Mouse (Mus musculus) liver, embryonic 13.5 days (tissue): Measurements from ENCODE around the gene Zfp622. TPM values are rescaled to one million over a fixed set of nuclear protein-coding genes. Genes with fewer than 3 reads are reported as not detected.

Experiments
- ATAC-seq: fragments of 200-750 bp; cut with Nextera tagmentation; 2 replicates; pipeline ENCODE4 v1.8.0; 2017; ENCODE audit warnings: low read depth, mild to moderate bottlenecking, moderate number of reproducible peaks, moderate library complexity
- DNase-seq: peaks from one replicate; pipeline ENCODE4 v3.0.0; 2022
- H3K27ac ChIP-seq: fragments of 300-500 bp; sonication (generic); 2 replicates; pipeline ENCODE4 v1.5.1; 2015; ENCODE audit warnings: moderate library complexity, mild to moderate bottlenecking, inconsistent platforms
- H3K27me3 ChIP-seq: fragments of 300-500 bp; sonication (generic); 2 replicates; pipeline ENCODE4 v1.6.1; 2015; ENCODE audit warnings: mild to moderate bottlenecking, inconsistent platforms
- H3K36me3 ChIP-seq: fragments of 300-500 bp; sonication (generic); 2 replicates; pipeline ENCODE4 v1.6.1; 2015; ENCODE audit warnings: mild to moderate bottlenecking, inconsistent platforms
- H3K4me1 ChIP-seq: fragments of 300-500 bp; sonication (generic); replicated peaks from 2 replicates; pipeline ENCODE4 v1.6.1; 2015; ENCODE audit warnings: inconsistent platforms
- H3K4me2 ChIP-seq: fragments of 300-500 bp; sonication (generic); 2 replicates; pipeline ENCODE4 v1.6.1; 2015; ENCODE audit warnings: inconsistent platforms, mild to moderate bottlenecking, moderate library complexity
- H3K4me3 ChIP-seq: fragments of 300-500 bp; sonication (generic); replicated peaks from 2 replicates; pipeline ENCODE4 v1.5.1; 2015; ENCODE audit warnings: mild to moderate bottlenecking, inconsistent platforms
- H3K9ac ChIP-seq: fragments of 300-500 bp; sonication (generic); 2 replicates; pipeline ENCODE4 v1.6.1; 2015; ENCODE audit warnings: mild to moderate bottlenecking, inconsistent platforms
- H3K9me3 ChIP-seq: fragments of 300-500 bp; sonication (generic); replicated peaks from 2 replicates; pipeline ENCODE4 v1.6.1; 2016; ENCODE audit warnings: inconsistent platforms
- WGBS: fragments of 180-500 bp; shearing (Covaris S2); methylation state at CpG from one replicate; pipeline ENCODE4 v1.1.7; 2015; ENCODE audit not compliant: insufficient replicate concordance; 5-methylcytosine and 5-hydroxymethylcytosine counted together
- polyA plus RNA-seq: library from polyadenylated mRNA; unstranded; fragments of >200 nt; fragmentation: Nextera tagmentation; extraction: Ambion mirVana; gene quantifications from 2 replicates; pipeline ENCODE4 v1.2.1, GENCODE M21; 2015

The Zfp622 gene
- 15.3 and 16.0 TPM in 2 replicates for polyA plus RNA-seq

GRCm38 (mm10) chr15:25984067-25984733 is at the start of gene Zfp622:
TSS of gene Zfp622 (plus strand) at chr15:25984366.
- Histone ChIP-seq H3K36me3 (peaks cover 22% of the 10 kb centered on the region), H3K27me3 (no peaks in the 10 kb centered on the region), H3K4me2 (peak within 1 kb of the TSS; percentile 92), H3K9ac (peak within 1 kb of the TSS; percentile 95), H3K9me3 (no peaks in the 10 kb centered on the region), H3K4me1 (peaks cover 31% of the 10 kb centered on the region), H3K4me3 (peak within 1 kb of the TSS; percentile 99), H3K27ac (peak within 1 kb of the TSS; percentile 94)
- whole genome bisulfite sequencing: under 1% methylated on average over 56 of the region's 57 CpGs
- ATAC-seq (peak; percentile 96), DNase-seq (peak; percentile 93)

GRCm38 (mm10) chr15:25934411-25934810 is 49.8 kb upstream of the Zfp622 start:
- no peak overlapping the region for H3K9ac ChIP-seq
- WGBS: 68% methylated on average over 7 of the region's 7 CpGs
- no peak for ATAC-seq

GRCm38 (mm10) chr15:25938496-25938895 is 45.7 kb upstream of the Zfp622 start:
- Histone ChIP-seq H3K4me1 (peaks cover 5% of the 10 kb centered on the region; the same call in 1 of the 2 replicates), H3K27me3 (no peaks in the 10 kb centered on the region), H3K4me2 (no peak overlapping the region), H3K27ac (no peak overlapping the region), H3K9ac (no peak overlapping the region), H3K9me3 (no peaks in the 10 kb centered on the region), H3K4me3 (no peak overlapping the region), H3K36me3 (no peaks in the 10 kb centered on the region)
- WGBS: 68% methylated on average over 7 of the region's 7 CpGs
- ATAC-seq: no peak
- DNase-seq: no peak

More at GRCm38 (mm10) chr15:25934411-25934810, 49.8 kb upstream of the Zfp622 start:
- DNase-seq: no peak
- Histone ChIP-seq H3K36me3 (no peaks in the 10 kb centered on the region), H3K4me2 (no peak overlapping the region), H3K9me3 (no peaks in the 10 kb centered on the region), H3K4me1 (peaks cover 14% of the 10 kb centered on the region; the same call in 1 of the 2 replicates), H3K4me3 (no peak overlapping the region), H3K27ac (no peak overlapping the region), H3K27me3 (no peaks in the 10 kb centered on the region)

GRCm38 (mm10) chr15:25940397-25941377 is 43.5 kb upstream of the Zfp622 start:
- Histone ChIP-seq H3K9me3 (no peaks in the 10 kb centered on the region), H3K27me3 (no peaks in the 10 kb centered on the region), H3K4me2 (peak overlapping the region; percentile 41), H3K36me3 (no peaks in the 10 kb centered on the region), H3K27ac (no peak overlapping the region), H3K4me3 (peak overlapping the region; percentile 16), H3K9ac (no peak overlapping the region), H3K4me1 (peaks cover 3% of the 10 kb centered on the region; the same call in 1 of the 2 replicates)
- ATAC-seq (peak; percentile 45; the same call in 1 of the 2 replicates), DNase-seq (no peak)
- 39% methylated on average over 24 of the region's 24 CpGs for whole genome bisulfite sequencing

GRCm38 (mm10) chr15:25941514-25941913 is 42.7 kb upstream of the Zfp622 start:
- no peak overlapping the region for H3K4me3 ChIP-seq
- ATAC-seq: no peak

GRCm38 (mm10) chr15:25942415-25942814 is 41.8 kb upstream of the Zfp622 start:
- no peak overlapping the region for H3K27ac ChIP-seq
- no peaks in the 10 kb centered on the region for H3K36me3 ChIP-seq
- H3K4me2 ChIP-seq: no peak overlapping the region
- no peak overlapping the region for H3K4me3 ChIP-seq
- H3K27me3 ChIP-seq: no peaks in the 10 kb centered on the region
- peaks cover 3% of the 10 kb centered on the region; the same call in 1 of the 2 replicates for H3K4me1 ChIP-seq
- 46% methylated on average over 4 of the region's 4 CpGs for WGBS
- ATAC-seq (no peak), DNase-seq (no peak)
- no peaks in the 10 kb centered on the region for H3K9me3 ChIP-seq
- H3K9ac ChIP-seq: no peak overlapping the region

More at GRCm38 (mm10) chr15:25941514-25941913, 42.7 kb upstream of the Zfp622 start:
- Histone ChIP-seq H3K4me2 (no peak overlapping the region), H3K27me3 (no peaks in the 10 kb centered on the region), H3K27ac (no peak overlapping the region), H3K4me1 (peaks cover 3% of the 10 kb centered on the region; the same call in 1 of the 2 replicates), H3K9me3 (no peaks in the 10 kb centered on the region), H3K36me3 (no peaks in the 10 kb centered on the region), H3K9ac (no peak overlapping the region)
- WGBS: 77% methylated on average over 11 of the region's 11 CpGs
- DNase-seq: no peak

- H3K36me3 ChIP-seq: no peaks in the 10 kb centered on the region
- no peak overlapping the region for H3K4me2 ChIP-seq
- WGBS: 67% methylated on average over 15 of the region's 15 CpGs
- no peaks in the 10 kb centered on the region for H3K9me3 ChIP-seq
- no peak for ATAC-seq
- no peak overlapping the region for H3K9ac ChIP-seq
- no peak overlapping the region for H3K27ac ChIP-seq
- no peak overlapping the region for H3K4me3 ChIP-seq
- peaks cover 3% of the 10 kb centered on the region; the same call in 1 of the 2 replicates for H3K4me1 ChIP-seq
- DNase-seq: no peak
- H3K27me3 ChIP-seq: no peaks in the 10 kb centered on the region
Measured at GRCm38 (mm10) chr15:25943386-25944137, 40.6 kb upstream of the Zfp622 start.

- Histone ChIP-seq H3K9ac (no peak overlapping the region), H3K4me1 (peaks cover 3% of the 10 kb centered on the region; the same call in 1 of the 2 replicates), H3K27me3 (no peaks in the 10 kb centered on the region), H3K4me2 (no peak overlapping the region), H3K27ac (no peak overlapping the region), H3K4me3 (no peak overlapping the region), H3K9me3 (no peaks in the 10 kb centered on the region), H3K36me3 (no peaks in the 10 kb centered on the region)
- ATAC-seq (no peak), DNase-seq (no peak)
- 61% methylated on average over 8 of the region's 8 CpGs for whole genome bisulfite sequencing
Measured at GRCm38 (mm10) chr15:25945224-25945623, 38.9 kb upstream of the Zfp622 start.

- Histone ChIP-seq H3K36me3 (no peaks in the 10 kb centered on the region), H3K27ac (no peak overlapping the region), H3K4me1 (0 out of 2 replicates have a peak, but pooled peaks cover 3% of the 10 kb centered on the region), H3K4me3 (no peak overlapping the region), H3K4me2 (no peak overlapping the region), H3K27me3 (no peaks in the 10 kb centered on the region), H3K9me3 (no peaks in the 10 kb centered on the region), H3K9ac (no peak overlapping the region)
- ATAC-seq (no peak), DNase-seq (no peak)
- WGBS: 80% methylated on average over 7 of the region's 7 CpGs
Measured at GRCm38 (mm10) chr15:25946482-25946881, 37.7 kb upstream of the Zfp622 start.

GRCm38 (mm10) chr15:25947383-25947782 is 36.8 kb upstream of the Zfp622 start:
- no peak overlapping the region for H3K9ac ChIP-seq
- ATAC-seq (no peak), DNase-seq (no peak)
- H3K4me1 ChIP-seq: 0 out of 2 replicates have a peak, but pooled peaks cover 3% of the 10 kb centered on the region
- no peak overlapping the region for H3K4me3 ChIP-seq
- H3K4me2 ChIP-seq: no peak overlapping the region
- 60% methylated on average over 8 of the region's 8 CpGs for WGBS
- no peaks in the 10 kb centered on the region for H3K27me3 ChIP-seq
- H3K36me3 ChIP-seq: no peaks in the 10 kb centered on the region
- no peak overlapping the region for H3K27ac ChIP-seq
- no peaks in the 10 kb centered on the region for H3K9me3 ChIP-seq
